25 mouse cellular contexts compared by ENCODE assay signal in the genomic region with DNA sequence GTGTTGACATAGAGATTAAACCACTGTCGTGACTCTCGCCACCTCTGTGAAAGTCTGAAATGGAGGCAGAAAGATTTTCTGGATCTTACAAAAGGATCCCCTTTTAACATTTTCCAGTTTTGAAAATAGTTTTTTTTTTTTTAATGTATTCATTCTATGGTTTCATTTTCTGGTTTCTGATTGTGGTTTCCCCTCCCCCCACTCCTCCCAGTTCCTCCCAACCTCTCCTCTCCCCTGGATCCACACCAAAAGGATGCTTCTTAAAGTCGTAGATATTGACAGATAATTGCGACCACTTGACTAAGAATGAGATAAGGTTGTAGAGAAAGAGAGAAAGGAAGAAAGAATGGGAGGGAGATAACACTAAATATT. TPM values are rescaled to one million over a fixed set of nuclear protein-coding genes. Genes with fewer than 3 reads are reported as not detected.
DNase-seq lines count a peak whose midpoint lies in the region; ATAC-seq and TF ChIP-seq lines count a peak whose summit lies in the region.
"Had no signal": no experiment of that assay in that cellular context is flagged by ENCODE, and none has a peak within 500 bp of the region (broad histone marks: within the 10 kb centered on the region; RNA-seq: fewer than 3 reads in every experiment).

No protein-coding gene starts in this region.

- no peak for TF ChIP-seq CTCF in kidney, adult 2 months (conservative IDR thresholded peaks at IDR 0.05; ENCODE audit: insufficient read depth, insufficient read length, low read depth, low read length)
- TF ChIP-seq CTCF in olfactory bulb, adult 2 months (IDR thresholded peaks at IDR 0.05; ENCODE audit: insufficient read depth, low read depth, low read length) = no peak

- H3K27me3 ChIP-seq in kidney, adult 2 months (replicated peaks; ENCODE audit: control insufficient read depth, insufficient read depth, low read length) = no peaks in the 10 kb centered on the region
- H3K27me3 ChIP-seq: heart, embryonic 15.5 days; hindbrain, embryonic 12.5 days; midbrain, embryonic 13.5 days had no signal

- no peaks in the 10 kb centered on the region for H3K36me3 ChIP-seq in kidney, adult 2 months (ENCODE audit: control insufficient read depth, insufficient read depth, low read length)
- H3K36me3 ChIP-seq: G1E; heart, embryonic 15.5 days had no signal

- no peak for TF ChIP-seq POLR2A in kidney, adult 2 months (IDR thresholded peaks at IDR 0.05; ENCODE audit: low read depth, low read length)
- no peak for TF ChIP-seq POLR2A in olfactory bulb, adult 2 months (IDR thresholded peaks at IDR 0.05; ENCODE audit: insufficient read depth, low read depth, low read length)

- 81% methylated on average over 4 of the region's 4 CpGs for WGBS in kidney, adult 2 months
- WGBS in olfactory bulb, adult 2 months = 48% methylated on average over 4 of the region's 4 CpGs

- peak overlapping the region; percentile 65; the same call in 1 of the 2 replicates for H3K27ac ChIP-seq in kidney, adult 2 months (ENCODE audit: insufficient read depth, low read depth, low read length)
- H3K27ac ChIP-seq in olfactory bulb, adult 2 months (ENCODE audit: insufficient read depth, low read depth, low read length) = peak overlapping the region; percentile 12
- H3K27ac ChIP-seq: heart, embryonic 15.5 days; hindbrain, embryonic 12.5 days; kidney, postnatal 0 days; liver, embryonic 14.5 days; macrophage; midbrain, embryonic 13.5 days had no signal

- peaks cover 14% of the 10 kb centered on the region; the same call in 1 of the 2 replicates for H3K4me1 ChIP-seq in kidney, adult 2 months (ENCODE audit: control insufficient read depth, insufficient read depth, low read length)
- peaks cover 30% of the 10 kb centered on the region for H3K4me1 ChIP-seq in olfactory bulb, adult 2 months (ENCODE audit: control insufficient read depth, insufficient read depth, low read length)

- no peak for ATAC-seq in erythroid progenitor cell, adult 5-6 weeks (replicated peaks; ENCODE audit: low FRiP score, poor library complexity, severe bottlenecking)
- ATAC-seq: forebrain, embryonic 14.5 days; intestine, postnatal 0 days; midbrain, embryonic 13.5 days had no signal

- H3K4me3 ChIP-seq in kidney, adult 2 months (ENCODE audit: insufficient read depth, low read depth, low read length) = no peak overlapping the region
- H3K4me3 ChIP-seq in olfactory bulb, adult 2 months (ENCODE audit: insufficient read depth, low read depth, low read length) = no peak overlapping the region
- H3K4me3 ChIP-seq: heart, embryonic 15.5 days; hindbrain, embryonic 12.5 days; midbrain, embryonic 13.5 days had no signal

- DNase-seq in kidney, adult 2 months = no peak
- DNase-seq in kidney, postnatal 10 days = no peak
- peak; percentile 33 for DNase-seq in CD4-positive helper T cell, adult 2 months (ENCODE audit: low read depth, low spot score)
- peak; percentile 62 for DNase-seq in NIH3T3 (ENCODE audit: low read depth)
- DNase-seq in retina, embryonic 14.5 days (ENCODE audit: low spot score) = no peak
- DNase-seq: adrenal gland, postnatal 14 days; cerebellum, adult 11-12 months; cerebellum, postnatal 10 days; layer of hippocampus, adult 9-11 months; liver; lung, adult 2 months; lung, postnatal 10 days; right cerebral cortex, postnatal 4 days; thymus, postnatal 4 days had no signal

RNA-seq across cellular contexts. Expression of a gene that starts 16.3 kb away (rescaled TPM):
- polyA plus RNA-seq in kidney, adult 2 months (2012; rRNA removed) = 16.3 and 35.5 TPM in 2 replicates
- polyA plus RNA-seq in olfactory bulb, adult 2 months (2012; ENCODE audit: insufficient read depth, insufficient read length, low replicate concordance, missing spikeins) = 101 TPM in 1 of 2 replicates, not detected in the other
- 40.4 and 46.1 TPM in 2 replicates for total RNA-seq in erythroid progenitor cell, adult 5-6 weeks (2015; ENCODE audit: low replicate concordance)
- 27.8 and 34.9 TPM in 2 replicates for total RNA-seq in erythroid progenitor cell, adult 5-6 weeks (2017; ENCODE audit: low replicate concordance)

Comparison
In these comparisons a context has a peak if more than half of its experiments do, and no peak if none do; other contexts are left out.
1. DNase-seq: peak in CD4-positive helper T cell, adult 2 months (single experiment) and NIH3T3 (single experiment); none in kidney, adult 2 months (single experiment), kidney, postnatal 10 days (single experiment) and retina, embryonic 14.5 days (single experiment).